Mouse (Mus musculus): ENCODE data around the gene Evc2. TPM values are rescaled to one million over a fixed set of nuclear protein-coding genes. Genes with fewer than 3 reads are reported as not detected.

Evc2 gene
- polyA plus RNA-seq, 1 experiment from 2014 or later = 0.63 TPM

- Histone ChIP-seq H3K4me1 (ENCODE audit: insufficient read depth) (no peaks in the 10 kb centered on the region), H3K9ac (replicated peaks) (no peak overlapping the region), H3K27me3 (ENCODE audit: insufficient read depth, low read length) (no peaks in the 10 kb centered on the region), H3K9me3 (ENCODE audit: low read length) (no peaks in the 10 kb centered on the region), H3K36me3 (replicated peaks; ENCODE audit: insufficient read depth, low read length) (no peaks in the 10 kb centered on the region), H3K4me2 (ENCODE audit: low read depth, low read length) (no peak overlapping the region), H3K27ac (ENCODE audit: low read depth) (no peak overlapping the region), H3K4me3 (ENCODE audit: low read depth, low read length) (no peak overlapping the region)
- no peak for DNase-seq
- ATAC-seq = no peak
- TF ChIP-seq CTCF (IDR thresholded peaks at IDR 0.05; ENCODE audit: low read depth) (no peak), EP300 (IDR thresholded peaks at IDR 0.05; ENCODE audit: low read depth) (no peak)
- 80% methylated on average over 10 of the region's 10 CpGs for WGBS (ENCODE audit: insufficient replicate concordance)
These were observed 53.6 kb downstream of the Evc2 start for GRCm38 (mm10) chr5:37391901-37392300.

DNA sequence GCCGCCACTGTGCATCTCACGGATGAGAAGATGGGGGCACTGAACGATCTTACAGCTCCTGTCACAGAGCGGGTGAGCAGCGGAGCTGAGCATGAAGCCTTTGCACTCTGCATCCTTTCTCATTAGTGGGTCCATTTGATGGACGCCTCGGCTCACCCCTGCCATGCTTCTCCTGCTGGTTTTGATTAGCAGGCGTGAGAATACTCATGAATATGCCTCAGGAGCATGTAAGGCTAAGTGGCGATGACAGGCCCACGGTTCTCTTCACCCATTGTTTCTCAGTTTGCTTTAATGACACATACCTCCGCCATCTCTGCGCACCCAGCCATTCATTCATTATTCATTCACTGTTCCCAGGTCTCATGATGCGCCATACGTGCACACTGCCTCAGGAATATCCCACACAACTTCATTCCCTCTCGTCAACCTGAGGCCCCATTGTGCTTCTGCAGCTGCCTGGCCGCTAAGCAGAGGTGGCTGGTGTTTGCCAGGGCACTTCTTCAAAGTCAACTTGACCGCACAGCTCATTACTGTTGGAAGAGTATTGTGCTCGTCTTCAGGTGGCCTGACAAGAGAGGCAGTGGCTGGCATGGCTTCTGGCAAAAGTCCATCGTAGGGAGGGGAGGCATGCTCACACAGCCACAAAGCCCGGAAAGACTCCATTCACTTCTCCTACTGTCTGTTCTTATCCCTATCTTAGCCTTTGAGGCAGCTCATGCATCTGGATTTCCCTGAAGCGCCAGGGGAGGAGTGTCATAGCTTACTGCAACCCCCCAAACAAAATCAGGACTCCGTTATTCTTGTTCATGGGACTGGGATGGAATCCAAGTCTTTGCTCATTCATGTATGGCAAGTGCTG, 57.1 kb downstream of the Evc2 start:
- Histone ChIP-seq H3K9ac (replicated peaks) (no peak overlapping the region), H3K9me3 (ENCODE audit: low read length) (no peaks in the 10 kb centered on the region), H3K4me3 (ENCODE audit: low read depth, low read length) (no peak overlapping the region), H3K36me3 (replicated peaks; ENCODE audit: insufficient read depth, low read length) (no peaks in the 10 kb centered on the region), H3K27me3 (ENCODE audit: insufficient read depth, low read length) (no peaks in the 10 kb centered on the region), H3K27ac (ENCODE audit: low read depth) (no peak overlapping the region), H3K4me2 (ENCODE audit: low read depth, low read length) (no peak overlapping the region), H3K4me1 (ENCODE audit: insufficient read depth) (no peaks in the 10 kb centered on the region)
- ATAC-seq (no peak), DNase-seq (no peak)
- TF ChIP-seq EP300 (IDR thresholded peaks at IDR 0.05; ENCODE audit: low read depth) (no peak), CTCF (IDR thresholded peaks at IDR 0.05; ENCODE audit: low read depth) (no peak)
- 84% methylated on average over 22 of the region's 22 CpGs for WGBS (ENCODE audit: insufficient replicate concordance)

DNA sequence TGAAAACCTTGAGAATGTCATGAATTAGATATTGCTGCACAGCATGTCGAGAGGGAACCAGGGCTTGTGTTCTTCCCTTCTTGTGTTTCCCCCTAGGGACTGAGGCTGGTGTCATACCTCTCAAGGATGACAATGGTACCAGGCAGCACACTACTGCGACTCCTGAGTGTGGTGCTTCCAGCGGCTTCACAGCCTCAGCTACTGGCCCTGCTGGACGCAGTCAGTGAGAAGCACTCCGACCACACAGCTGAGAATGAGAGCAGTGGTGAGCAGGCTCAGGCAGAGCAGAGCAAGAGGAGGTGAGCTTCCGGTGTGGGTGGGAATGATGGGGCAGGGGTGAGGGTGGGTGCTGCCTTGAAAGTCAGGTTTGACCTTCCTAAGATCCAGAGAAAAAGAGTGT, 80.7 kb downstream of the Evc2 start:
- no peak overlapping the region for H3K4me3 ChIP-seq (ENCODE audit: low read depth, low read length)
- H3K9ac ChIP-seq (replicated peaks) = no peak overlapping the region
- no peaks in the 10 kb centered on the region for H3K4me1 ChIP-seq (ENCODE audit: insufficient read depth)
- no peaks in the 10 kb centered on the region for H3K9me3 ChIP-seq (ENCODE audit: low read length)
- ATAC-seq = no peak
- H3K4me2 ChIP-seq (ENCODE audit: low read depth, low read length) = no peak overlapping the region
- DNase-seq = no peak
- no peak for TF ChIP-seq CTCF (IDR thresholded peaks at IDR 0.05; ENCODE audit: low read depth)
- no peak for TF ChIP-seq EP300 (IDR thresholded peaks at IDR 0.05; ENCODE audit: low read depth)
- H3K27me3 ChIP-seq (ENCODE audit: insufficient read depth, low read length) = no peaks in the 10 kb centered on the region
- 77% methylated on average over 6 of the region's 6 CpGs for WGBS (ENCODE audit: insufficient replicate concordance)
- no peaks in the 10 kb centered on the region for H3K36me3 ChIP-seq (replicated peaks; ENCODE audit: insufficient read depth, low read length)
- H3K27ac ChIP-seq (ENCODE audit: low read depth) = no peak overlapping the region

- Histone ChIP-seq H3K36me3 (replicated peaks; ENCODE audit: insufficient read depth, low read length) (no peaks in the 10 kb centered on the region), H3K27ac (ENCODE audit: low read depth) (no peak overlapping the region), H3K9ac (replicated peaks) (no peak overlapping the region), H3K4me2 (ENCODE audit: low read depth, low read length) (no peak overlapping the region), H3K27me3 (ENCODE audit: insufficient read depth, low read length) (no peaks in the 10 kb centered on the region), H3K4me3 (ENCODE audit: low read depth, low read length) (no peak overlapping the region), H3K4me1 (ENCODE audit: insufficient read depth) (no peaks in the 10 kb centered on the region), H3K9me3 (ENCODE audit: low read length) (no peaks in the 10 kb centered on the region)
- TF ChIP-seq CTCF (IDR thresholded peaks at IDR 0.05; ENCODE audit: low read depth) (no peak), EP300 (IDR thresholded peaks at IDR 0.05; ENCODE audit: low read depth) (no peak)
- ATAC-seq (no peak), DNase-seq (no peak)
These were observed 88.9 kb downstream of the Evc2 start for GRCm38 (mm10) chr5:37427210-37427609.

DNA sequence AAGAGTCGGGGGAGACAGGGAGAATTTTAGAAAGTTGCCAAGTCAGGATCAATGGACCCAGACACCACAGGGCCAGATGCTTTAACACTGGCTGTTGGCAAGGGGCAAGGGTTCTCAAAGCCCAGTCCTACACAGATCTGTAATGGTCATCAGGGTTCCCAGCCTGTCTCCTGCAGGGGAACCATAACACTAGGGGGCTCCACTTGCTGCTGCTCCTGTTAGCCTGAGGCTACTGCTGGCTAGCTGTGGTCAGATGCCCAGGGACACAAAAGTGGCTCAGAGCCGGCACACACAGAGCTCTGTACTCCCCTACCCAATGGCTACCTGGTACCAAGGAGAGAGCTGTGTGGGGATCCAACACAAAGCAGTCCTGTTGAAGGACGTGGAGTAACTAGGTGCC, 97.1 kb downstream of the Evc2 start:
- ATAC-seq (no peak), DNase-seq (no peak)
- Histone ChIP-seq H3K27me3 (ENCODE audit: insufficient read depth, low read length) (no peaks in the 10 kb centered on the region), H3K27ac (ENCODE audit: low read depth) (no peak overlapping the region), H3K9ac (replicated peaks) (no peak overlapping the region), H3K9me3 (ENCODE audit: low read length) (no peaks in the 10 kb centered on the region), H3K36me3 (replicated peaks; ENCODE audit: insufficient read depth, low read length) (no peaks in the 10 kb centered on the region), H3K4me1 (ENCODE audit: insufficient read depth) (no peaks in the 10 kb centered on the region), H3K4me2 (ENCODE audit: low read depth, low read length) (no peak overlapping the region), H3K4me3 (ENCODE audit: low read depth, low read length) (no peak overlapping the region)
- 67% methylated on average over 3 of the region's 3 CpGs for WGBS (ENCODE audit: insufficient replicate concordance)
- TF ChIP-seq EP300 (IDR thresholded peaks at IDR 0.05; ENCODE audit: low read depth) = no peak
- no peak for TF ChIP-seq CTCF (IDR thresholded peaks at IDR 0.05; ENCODE audit: low read depth)

DNA sequence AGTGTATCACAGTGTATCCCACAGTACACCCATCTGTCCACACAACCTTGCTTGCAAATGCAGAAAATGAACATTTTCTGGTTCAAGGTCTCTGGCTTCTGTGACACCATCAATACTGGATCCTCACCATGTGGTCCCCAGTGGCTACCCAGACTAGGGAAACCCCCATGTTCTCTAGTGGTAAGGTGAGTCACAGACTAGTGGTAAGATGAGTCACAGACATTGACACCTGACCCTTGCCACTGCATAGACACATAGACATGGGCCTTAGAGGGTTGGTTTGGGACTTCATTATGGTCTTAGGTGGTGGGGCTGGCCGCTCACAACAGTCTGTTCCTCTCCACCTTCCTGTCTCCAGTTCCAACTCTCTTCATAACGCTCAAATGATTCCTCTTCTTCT, 104.5 kb downstream of the Evc2 start:
- TF ChIP-seq CTCF (IDR thresholded peaks at IDR 0.05; ENCODE audit: low read depth) (no peak), EP300 (IDR thresholded peaks at IDR 0.05; ENCODE audit: low read depth) (no peak)
- WGBS (ENCODE audit: insufficient replicate concordance) = 55% methylated on average over 2 of the region's 2 CpGs
- ATAC-seq (no peak), DNase-seq (no peak)
- H3K9me3 ChIP-seq (ENCODE audit: low read length) = no peaks in the 10 kb centered on the region
- no peak overlapping the region for H3K9ac ChIP-seq (replicated peaks)
- H3K4me2 ChIP-seq (ENCODE audit: low read depth, low read length) = no peak overlapping the region
- no peaks in the 10 kb centered on the region for H3K4me1 ChIP-seq (ENCODE audit: insufficient read depth)
- H3K36me3 ChIP-seq (replicated peaks; ENCODE audit: insufficient read depth, low read length) = no peaks in the 10 kb centered on the region
- no peak overlapping the region for H3K4me3 ChIP-seq (ENCODE audit: low read depth, low read length)
- no peak overlapping the region for H3K27ac ChIP-seq (ENCODE audit: low read depth)
- no peaks in the 10 kb centered on the region for H3K27me3 ChIP-seq (ENCODE audit: insufficient read depth, low read length)

Data from liver, postnatal 0 days (tissue).